Mouse (Mus musculus): Measurements from ENCODE around the gene Atp5d.

Atp5d gene

GRCm38 (mm10) chr10:80167460-80168037 is 29.1 kb downstream of the Atp5d start:
- DNase-seq (ENCODE audit: low read depth, low spot score): peak; percentile 99

- DNase-seq (ENCODE audit: low read depth, low spot score): peak; percentile 97
These were observed 29.7 kb downstream of the Atp5d start for GRCm38 (mm10) chr10:80168038-80168661.

- no peak for DNase-seq (ENCODE audit: low read depth, low spot score)
These were observed 30.6 kb downstream of the Atp5d start for GRCm38 (mm10) chr10:80169070-80169469.

GRCm38 (mm10) chr10:80169651-80170050 is 31.2 kb downstream of the Atp5d start:
- DNase-seq (ENCODE audit: low read depth, low spot score): no peak

GRCm38 (mm10) chr10:80170052-80170451 is 31.6 kb downstream of the Atp5d start:
- DNase-seq (ENCODE audit: low read depth, low spot score): no peak

GRCm38 (mm10) chr10:80170601-80171021 is 32.2 kb downstream of the Atp5d start:
- no peak for DNase-seq (ENCODE audit: low read depth, low spot score)

- no peak for DNase-seq (ENCODE audit: low read depth, low spot score)
These were observed 32.8 kb downstream of the Atp5d start for GRCm38 (mm10) chr10:80171252-80171651.

- no peak for DNase-seq (ENCODE audit: low read depth, low spot score)
These were observed 33.5 kb downstream of the Atp5d start for GRCm38 (mm10) chr10:80171760-80172526.

GRCm38 (mm10) chr10:80172527-80173292 is 34.3 kb downstream of the Atp5d start, which contains the start of gene 1600002K03Rik:
1600002K03Rik (plus strand) TSS chr10:80172944.
- DNase-seq (ENCODE audit: low read depth, low spot score): peak; percentile 98

- DNase-seq (ENCODE audit: low read depth, low spot score): no peak
These were observed 34.9 kb downstream of the Atp5d start for GRCm38 (mm10) chr10:80173358-80173757.

GRCm38 (mm10) chr10:80173955-80174640 is 35.7 kb downstream of the Atp5d start:
- DNase-seq (ENCODE audit: low read depth, low spot score): no peak

GRCm38 (mm10) chr10:80174705-80175104 is 36.3 kb downstream of the Atp5d start:
- DNase-seq (ENCODE audit: low read depth, low spot score): peak; percentile 84

- peak; percentile 66 for DNase-seq (ENCODE audit: low read depth, low spot score)
These were observed 37.3 kb downstream of the Atp5d start for GRCm38 (mm10) chr10:80175536-80176269.

GRCm38 (mm10) chr10:80176270-80176834 is 37.9 kb downstream of the Atp5d start:
- DNase-seq (ENCODE audit: low read depth, low spot score): no peak

- DNase-seq (ENCODE audit: low read depth, low spot score): peak; percentile 41
These were observed 39.2 kb downstream of the Atp5d start for GRCm38 (mm10) chr10:80177441-80178279.

GRCm38 (mm10) chr10:80179068-80180051 is 40.9 kb downstream of the Atp5d start, which contains the start of gene Efna2:
Efna2 (plus strand) TSS chr10:80179482.
- peak; percentile 71 for DNase-seq (ENCODE audit: low read depth, low spot score)

- no peak for DNase-seq (ENCODE audit: low read depth, low spot score)
These were observed 41.9 kb downstream of the Atp5d start for GRCm38 (mm10) chr10:80180288-80180687.

- no peak for DNase-seq (ENCODE audit: low read depth, low spot score)
These were observed 42.4 kb downstream of the Atp5d start for GRCm38 (mm10) chr10:80180823-80181222.
